Mouse (Mus musculus): ENCODE measurements around the gene Map2k1.

DNA sequence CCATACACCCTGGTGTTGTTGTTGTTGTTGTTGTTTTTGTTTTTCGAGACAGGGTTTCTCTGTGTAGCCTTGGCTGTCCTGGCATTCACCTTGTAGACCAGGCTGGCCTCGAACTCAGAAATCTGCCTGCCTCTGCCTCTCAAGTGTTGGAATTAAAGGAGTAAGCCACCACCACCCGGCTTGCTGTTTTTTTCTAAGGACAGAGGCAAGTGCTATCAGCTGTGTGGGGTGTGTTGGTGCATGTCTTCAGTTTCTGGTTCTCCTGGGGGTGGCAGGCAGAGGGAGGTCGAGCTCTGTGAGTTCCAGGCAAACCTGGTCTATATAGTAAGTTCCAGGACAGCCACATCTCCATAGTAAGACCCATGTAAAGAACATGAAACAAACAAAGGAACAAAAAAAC lies 20.9 kb upstream of the Map2k1 start:
- TF ChIP-seq E2F4 (IDR thresholded peaks at IDR 0.05; ENCODE audit: insufficient read depth) (no peak), POLR2A (IDR thresholded peaks at IDR 0.05; ENCODE audit: insufficient read length, low read depth) (no peak)

Measured in myocyte (in vitro differentiated cells).